Mouse (Mus musculus): ENCODE results near the gene Antxr1. TPM values are rescaled to one million over a fixed set of nuclear protein-coding genes. Genes with fewer than 3 reads are reported as not detected.

The Antxr1 gene
- polyA plus RNA-seq, 1 experiment from 2014 or later: 29.1 TPM

- no peak overlapping the region for H3K4me2 ChIP-seq (ENCODE audit: low read depth, low read length)
- no peak for DNase-seq (ENCODE audit: low spot score)
These were observed 216.4 kb downstream of the Antxr1 start for GRCm38 (mm10) chr6:87119066-87119837.

GRCm38 (mm10) chr6:87116596-87116995, 219.0 kb downstream of the Antxr1 start:
- no peak for ATAC-seq (ENCODE audit: low read depth)
- no peak for DNase-seq (ENCODE audit: low spot score)
- H3K9ac ChIP-seq (ENCODE audit: low read depth, low read length): no peak overlapping the region
- H3K4me1 ChIP-seq (ENCODE audit: control insufficient read depth, insufficient read depth, low read length): no peaks in the 10 kb centered on the region
- H3K27me3 ChIP-seq (replicated peaks; ENCODE audit: control insufficient read depth, insufficient read depth, low read length): no peaks in the 10 kb centered on the region
- H3K4me2 ChIP-seq (ENCODE audit: low read depth, low read length): no peak overlapping the region
- H3K27ac ChIP-seq (replicated peaks; ENCODE audit: low read depth, low read length): no peak overlapping the region
- H3K9me3 ChIP-seq (ENCODE audit: control insufficient read depth, low read length): 0 out of 2 replicates have a peak, but pooled peaks cover 4% of the 10 kb centered on the region
- no peak overlapping the region for H3K4me3 ChIP-seq (ENCODE audit: low read depth, low read length)
- 70% methylated on average over 7 of the region's 7 CpGs for WGBS
- H3K36me3 ChIP-seq (ENCODE audit: control insufficient read depth, insufficient read depth, low read length): no peaks in the 10 kb centered on the region

More at GRCm38 (mm10) chr6:87119066-87119837, 216.4 kb downstream of the Antxr1 start:
- no peak overlapping the region for H3K4me3 ChIP-seq (ENCODE audit: low read depth, low read length)
- ATAC-seq (ENCODE audit: low read depth): no peak
- WGBS: 82% methylated on average over 20 of the region's 20 CpGs
- no peak overlapping the region for H3K9ac ChIP-seq (ENCODE audit: low read depth, low read length)
- H3K36me3 ChIP-seq (ENCODE audit: control insufficient read depth, insufficient read depth, low read length): no peaks in the 10 kb centered on the region
- no peak overlapping the region for H3K27ac ChIP-seq (replicated peaks; ENCODE audit: low read depth, low read length)
- no peaks in the 10 kb centered on the region for H3K4me1 ChIP-seq (ENCODE audit: control insufficient read depth, insufficient read depth, low read length)
- H3K27me3 ChIP-seq (replicated peaks; ENCODE audit: control insufficient read depth, insufficient read depth, low read length): no peaks in the 10 kb centered on the region
- 0 out of 2 replicates have a peak, but pooled peaks cover 4% of the 10 kb centered on the region for H3K9me3 ChIP-seq (ENCODE audit: control insufficient read depth, low read length)

DNA sequence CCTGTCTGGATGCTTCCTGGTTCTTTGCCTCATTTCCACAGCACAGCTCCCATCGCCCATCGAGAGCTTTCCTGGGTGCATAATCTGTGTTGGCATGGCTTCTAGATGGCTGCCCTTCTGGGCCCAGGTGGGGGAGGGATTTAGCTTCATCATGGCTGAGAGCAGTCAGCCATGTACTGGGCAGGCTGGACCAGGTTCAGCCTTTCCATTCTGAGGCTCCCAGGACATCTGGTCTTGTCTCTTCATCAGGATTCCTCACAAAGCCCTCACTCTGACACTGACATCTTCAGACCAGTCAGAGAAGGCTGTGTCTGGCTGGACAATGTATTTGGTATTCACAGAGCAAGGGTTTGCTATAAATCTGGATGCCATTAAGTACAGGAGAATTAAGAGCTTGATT, 219.6 kb downstream of the Antxr1 start:
- 76% methylated on average over 2 of the region's 2 CpGs for WGBS
- Histone ChIP-seq H3K4me1 (ENCODE audit: control insufficient read depth, insufficient read depth, low read length) (no peaks in the 10 kb centered on the region), H3K9ac (ENCODE audit: low read depth, low read length) (no peak overlapping the region), H3K4me3 (ENCODE audit: low read depth, low read length) (no peak overlapping the region), H3K4me2 (ENCODE audit: low read depth, low read length) (no peak overlapping the region), H3K36me3 (ENCODE audit: control insufficient read depth, insufficient read depth, low read length) (no peaks in the 10 kb centered on the region), H3K27ac (replicated peaks; ENCODE audit: low read depth, low read length) (no peak overlapping the region), H3K9me3 (ENCODE audit: control insufficient read depth, low read length) (0 out of 2 replicates have a peak, but pooled peaks cover 4% of the 10 kb centered on the region), H3K27me3 (replicated peaks; ENCODE audit: control insufficient read depth, insufficient read depth, low read length) (no peaks in the 10 kb centered on the region)
- DNase-seq (ENCODE audit: low spot score) (peak; percentile 20), ATAC-seq (ENCODE audit: low read depth) (no peak)

GRCm38 (mm10) chr6:87112125-87112524, 223.5 kb downstream of the Antxr1 start:
- Histone ChIP-seq H3K27me3 (replicated peaks; ENCODE audit: control insufficient read depth, insufficient read depth, low read length) (no peaks in the 10 kb centered on the region), H3K9me3 (ENCODE audit: control insufficient read depth, low read length) (no peaks in the 10 kb centered on the region), H3K4me2 (ENCODE audit: low read depth, low read length) (no peak overlapping the region), H3K4me1 (ENCODE audit: control insufficient read depth, insufficient read depth, low read length) (no peaks in the 10 kb centered on the region), H3K9ac (ENCODE audit: low read depth, low read length) (no peak overlapping the region; the same call in 1 of the 2 replicates), H3K27ac (replicated peaks; ENCODE audit: low read depth, low read length) (peak overlapping the region; percentile 72), H3K36me3 (ENCODE audit: control insufficient read depth, insufficient read depth, low read length) (no peaks in the 10 kb centered on the region), H3K4me3 (ENCODE audit: low read depth, low read length) (no peak overlapping the region)
- ATAC-seq (ENCODE audit: low read depth): peak; percentile 70; the same call in 1 of the 2 replicates
- WGBS: 35% methylated on average over 6 of the region's 6 CpGs
- DNase-seq (ENCODE audit: low spot score): peak; percentile 86

DNA sequence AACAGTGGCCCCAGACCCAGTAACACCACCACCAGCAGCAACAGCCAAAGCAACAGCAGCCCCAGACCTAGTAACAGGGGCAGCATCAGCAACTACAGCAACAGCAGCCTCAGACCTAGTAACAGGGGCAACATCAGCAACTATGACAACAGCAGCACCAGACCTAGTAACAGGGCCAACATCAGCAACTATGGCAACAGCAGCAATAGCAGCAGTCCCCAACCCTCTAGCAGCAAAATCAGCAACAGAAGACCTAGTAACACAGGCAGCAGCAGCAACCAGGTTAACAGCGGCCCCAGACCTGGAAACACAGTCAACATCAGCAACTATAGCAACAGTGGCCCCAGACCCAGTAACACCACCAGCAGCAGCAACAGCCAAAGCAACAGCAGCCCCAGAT, 224.1 kb downstream of the Antxr1 start:
- WGBS: 78% methylated on average over 1 of the region's 1 CpGs
- no peaks in the 10 kb centered on the region for H3K27me3 ChIP-seq (replicated peaks; ENCODE audit: control insufficient read depth, insufficient read depth, low read length)
- ATAC-seq (ENCODE audit: low read depth) (peak; percentile 15; the same call in 1 of the 2 replicates), DNase-seq (ENCODE audit: low spot score) (no peak)
- no peaks in the 10 kb centered on the region for H3K4me1 ChIP-seq (ENCODE audit: control insufficient read depth, insufficient read depth, low read length)
- peak overlapping the region; percentile 72; the same call in 1 of the 2 replicates for H3K27ac ChIP-seq (replicated peaks; ENCODE audit: low read depth, low read length)
- H3K4me3 ChIP-seq (ENCODE audit: low read depth, low read length): no peak overlapping the region
- no peak overlapping the region for H3K4me2 ChIP-seq (ENCODE audit: low read depth, low read length)
- H3K9ac ChIP-seq (ENCODE audit: low read depth, low read length): no peak overlapping the region; the same call in 1 of the 2 replicates
- no peaks in the 10 kb centered on the region for H3K36me3 ChIP-seq (ENCODE audit: control insufficient read depth, insufficient read depth, low read length)
- no peaks in the 10 kb centered on the region for H3K9me3 ChIP-seq (ENCODE audit: control insufficient read depth, low read length)

GRCm38 (mm10) chr6:87104123-87104796, 231.4 kb downstream of the Antxr1 start, which contains the start of gene D6Ertd527e:
Gene D6Ertd527e, plus strand, starts transcription at chr6:87104746.
- Histone ChIP-seq H3K27ac (replicated peaks; ENCODE audit: low read depth, low read length) (no peak within 1 kb of the TSS), H3K4me3 (ENCODE audit: low read depth, low read length) (no peak within 1 kb of the TSS), H3K27me3 (replicated peaks; ENCODE audit: control insufficient read depth, insufficient read depth, low read length) (no peaks in the 10 kb centered on the region), H3K9ac (ENCODE audit: low read depth, low read length) (no peak within 1 kb of the TSS), H3K36me3 (ENCODE audit: control insufficient read depth, insufficient read depth, low read length) (no peaks in the 10 kb centered on the region), H3K4me2 (ENCODE audit: low read depth, low read length) (no peak within 1 kb of the TSS), H3K9me3 (ENCODE audit: control insufficient read depth, low read length) (no peaks in the 10 kb centered on the region), H3K4me1 (ENCODE audit: control insufficient read depth, insufficient read depth, low read length) (peaks cover 25% of the 10 kb centered on the region)
- DNase-seq (ENCODE audit: low spot score): no peak
- no peak for ATAC-seq (ENCODE audit: low read depth)
- 75% methylated on average over 11 of the region's 11 CpGs for WGBS

GRCm38 (mm10) chr6:87103314-87103713, 232.3 kb downstream of the Antxr1 start:
- Histone ChIP-seq H3K36me3 (ENCODE audit: control insufficient read depth, insufficient read depth, low read length) (no peaks in the 10 kb centered on the region), H3K27ac (replicated peaks; ENCODE audit: low read depth, low read length) (peak overlapping the region; percentile 33; the same call in 1 of the 2 replicates), H3K9ac (ENCODE audit: low read depth, low read length) (no peak overlapping the region), H3K9me3 (ENCODE audit: control insufficient read depth, low read length) (no peaks in the 10 kb centered on the region), H3K27me3 (replicated peaks; ENCODE audit: control insufficient read depth, insufficient read depth, low read length) (no peaks in the 10 kb centered on the region), H3K4me2 (ENCODE audit: low read depth, low read length) (no peak overlapping the region), H3K4me3 (ENCODE audit: low read depth, low read length) (no peak overlapping the region), H3K4me1 (ENCODE audit: control insufficient read depth, insufficient read depth, low read length) (peaks cover 30% of the 10 kb centered on the region)
- no peak for ATAC-seq (ENCODE audit: low read depth)
- DNase-seq (ENCODE audit: low spot score): no peak
- 57% methylated on average over 1 of the region's 1 CpGs for WGBS

DNA sequence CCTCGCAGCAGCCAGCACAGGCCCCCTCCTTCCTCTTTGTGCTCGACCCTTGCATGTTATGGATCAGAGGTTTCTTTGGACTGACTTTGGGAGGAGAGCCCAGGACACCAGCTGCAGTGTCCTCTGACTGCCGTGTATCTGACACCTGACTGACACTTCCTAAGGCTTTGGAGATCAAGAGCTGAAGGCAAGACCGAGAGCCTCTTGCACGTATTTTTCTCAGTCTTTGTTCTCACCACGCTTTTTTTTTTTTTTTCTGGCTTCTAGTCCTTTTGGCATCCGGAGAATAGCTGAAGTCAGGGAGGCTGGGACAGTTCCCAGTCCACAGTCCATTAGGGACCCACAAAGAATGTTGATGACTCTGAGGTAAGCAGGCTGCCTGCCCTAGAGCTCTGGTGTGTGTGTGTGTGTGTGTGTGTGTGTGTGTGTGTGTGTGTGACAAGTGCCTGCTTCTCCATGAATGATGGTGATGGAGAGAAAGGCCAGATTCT, 233.2 kb downstream of the Antxr1 start:
- Histone ChIP-seq H3K4me1 (ENCODE audit: control insufficient read depth, insufficient read depth, low read length) (peaks cover 30% of the 10 kb centered on the region), H3K27ac (replicated peaks; ENCODE audit: low read depth, low read length) (peak overlapping the region; percentile 56; the same call in 1 of the 2 replicates), H3K9ac (ENCODE audit: low read depth, low read length) (peak overlapping the region; percentile 25; the same call in 1 of the 2 replicates), H3K4me3 (ENCODE audit: low read depth, low read length) (no peak overlapping the region), H3K4me2 (ENCODE audit: low read depth, low read length) (no peak overlapping the region), H3K9me3 (ENCODE audit: control insufficient read depth, low read length) (no peaks in the 10 kb centered on the region), H3K36me3 (ENCODE audit: control insufficient read depth, insufficient read depth, low read length) (no peaks in the 10 kb centered on the region), H3K27me3 (replicated peaks; ENCODE audit: control insufficient read depth, insufficient read depth, low read length) (no peaks in the 10 kb centered on the region)
- peak; percentile 72 for DNase-seq (ENCODE audit: low spot score)
- 28% methylated on average over 6 of the region's 7 CpGs for WGBS
- ATAC-seq (ENCODE audit: low read depth): peak; percentile 1; the same call in 1 of the 2 replicates
